Mouse (Mus musculus): ENCODE results near the gene Zfhx3.

- TF ChIP-seq CTCF (IDR thresholded peaks at IDR 0.05; ENCODE audit: low read depth) (no peak), EP300 (IDR thresholded peaks at IDR 0.05; ENCODE audit: low read depth) (no peak)
These were observed 784.2 kb downstream of the Zfhx3 start for GRCm38 (mm10) chr8:108726541-108727241.

Data from liver, embryonic 14.5 days (tissue).